Mouse (Mus musculus): ENCODE data around the gene Orm3. TPM values are rescaled to one million over a fixed set of nuclear protein-coding genes. Genes with fewer than 3 reads are reported as not detected.
A peak's percentile ranks its signal among the peaks of the same experiment; 100 is the strongest.
"Not testable (repeated sequence)": the region's sequence is repeated elsewhere in the genome, so short reads cannot be mapped to it uniquely, and the experiment has no call there.

Gene Orm3
- polyA plus RNA-seq, 1 experiment from 2014 or later = not detected

GRCm38 (mm10) chr4:63316076-63316746 is 39.8 kb upstream of the Orm3 start:
- Histone ChIP-seq H3K9me3 (replicated peaks; ENCODE audit: low read length) (no peaks in the 10 kb centered on the region), H3K4me3 (replicated peaks; ENCODE audit: low read depth, low read length) (no peak overlapping the region), H3K4me1 (replicated peaks; ENCODE audit: insufficient read depth, low read length) (no peaks in the 10 kb centered on the region), H3K4me2 (ENCODE audit: low read length) (no peak overlapping the region), H3K27me3 (ENCODE audit: insufficient read depth, low read length) (no peaks in the 10 kb centered on the region), H3K27ac (no peak overlapping the region), H3K9ac (ENCODE audit: low read depth, low read length) (no peak overlapping the region), H3K36me3 (ENCODE audit: insufficient read depth, low read length) (0 out of 2 replicates have a peak, but pooled peaks cover 5% of the 10 kb centered on the region)
- 58% methylated on average over 9 of the region's 9 CpGs for WGBS
- DNase-seq (ENCODE audit: low spot score) (peak; percentile 11), ATAC-seq (replicated peaks; ENCODE audit: low FRiP score, low read depth) (peak; percentile 48; the same call in 1 of the 2 replicates)
- TF ChIP-seq CTCF (IDR thresholded peaks at IDR 0.05; ENCODE audit: low read depth) = no peak

GRCm38 (mm10) chr4:63319566-63319965 is 36.4 kb upstream of the Orm3 start:
- 31% methylated on average over 3 of the region's 3 CpGs for WGBS
- H3K9ac ChIP-seq (ENCODE audit: low read depth, low read length); H3K4me3 ChIP-seq (replicated peaks; ENCODE audit: low read depth, low read length); H3K27ac ChIP-seq; H3K4me1 ChIP-seq (replicated peaks; ENCODE audit: insufficient read depth, low read length); H3K9me3 ChIP-seq (replicated peaks; ENCODE audit: low read length); H3K27me3 ChIP-seq (ENCODE audit: insufficient read depth, low read length); ATAC-seq (replicated peaks; ENCODE audit: low FRiP score, low read depth); H3K4me2 ChIP-seq (ENCODE audit: low read length): not testable (repeated sequence)
- peak; percentile 80 for DNase-seq (ENCODE audit: low spot score)
- H3K36me3 ChIP-seq (ENCODE audit: insufficient read depth, low read length) = peaks cover 18% of the 10 kb centered on the region; the same call in 1 of the 2 replicates
- TF ChIP-seq CTCF (IDR thresholded peaks at IDR 0.05; ENCODE audit: low read depth) = peak; percentile 79

- Histone ChIP-seq H3K36me3 (ENCODE audit: insufficient read depth, low read length) (peaks cover 21% of the 10 kb centered on the region; the same call in 1 of the 2 replicates), H3K4me2 (ENCODE audit: low read length) (no peak overlapping the region), H3K4me1 (replicated peaks; ENCODE audit: insufficient read depth, low read length) (no peaks in the 10 kb centered on the region), H3K9ac (ENCODE audit: low read depth, low read length) (no peak overlapping the region), H3K27me3 (ENCODE audit: insufficient read depth, low read length) (no peaks in the 10 kb centered on the region), H3K27ac (no peak overlapping the region), H3K4me3 (replicated peaks; ENCODE audit: low read depth, low read length) (no peak overlapping the region), H3K9me3 (replicated peaks; ENCODE audit: low read length) (no peaks in the 10 kb centered on the region)
- peak; percentile 73 for ATAC-seq (replicated peaks; ENCODE audit: low FRiP score, low read depth)
- DNase-seq (ENCODE audit: low spot score) = no peak
- TF ChIP-seq CTCF (IDR thresholded peaks at IDR 0.05; ENCODE audit: low read depth) = no peak
- WGBS = 89% methylated on average over 8 of the region's 8 CpGs
These were observed 32.6 kb upstream of the Orm3 start for GRCm38 (mm10) chr4:63323275-63323815.

- TF ChIP-seq CTCF (IDR thresholded peaks at IDR 0.05; ENCODE audit: low read depth) = no peak
- H3K36me3 ChIP-seq (ENCODE audit: insufficient read depth, low read length) = peaks cover 7% of the 10 kb centered on the region; the same call in 1 of the 2 replicates
- no peak for ATAC-seq (replicated peaks; ENCODE audit: low FRiP score, low read depth)
- no peaks in the 10 kb centered on the region for H3K4me1 ChIP-seq (replicated peaks; ENCODE audit: insufficient read depth, low read length)
- no peaks in the 10 kb centered on the region for H3K27me3 ChIP-seq (ENCODE audit: insufficient read depth, low read length)
- 96% methylated on average over 4 of the region's 4 CpGs for WGBS
- no peak overlapping the region for H3K9ac ChIP-seq (ENCODE audit: low read depth, low read length)
- no peak overlapping the region for H3K27ac ChIP-seq
- no peak overlapping the region for H3K4me3 ChIP-seq (replicated peaks; ENCODE audit: low read depth, low read length)
- no peak overlapping the region for H3K4me2 ChIP-seq (ENCODE audit: low read length)
- H3K9me3 ChIP-seq (replicated peaks; ENCODE audit: low read length) = no peaks in the 10 kb centered on the region
- no peak for DNase-seq (ENCODE audit: low spot score)
These were observed 22.6 kb upstream of the Orm3 start for GRCm38 (mm10) chr4:63333403-63333802.

- DNase-seq (ENCODE audit: low spot score) (no peak), ATAC-seq (replicated peaks; ENCODE audit: low FRiP score, low read depth) (no peak)
- WGBS = 65% methylated on average over 3 of the region's 3 CpGs
- H3K36me3 ChIP-seq (ENCODE audit: insufficient read depth, low read length) = no peaks in the 10 kb centered on the region
- no peak overlapping the region for H3K9ac ChIP-seq (ENCODE audit: low read depth, low read length)
- H3K27me3 ChIP-seq (ENCODE audit: insufficient read depth, low read length) = no peaks in the 10 kb centered on the region
- no peak overlapping the region for H3K4me3 ChIP-seq (replicated peaks; ENCODE audit: low read depth, low read length)
- H3K27ac ChIP-seq = no peak overlapping the region
- no peak for TF ChIP-seq CTCF (IDR thresholded peaks at IDR 0.05; ENCODE audit: low read depth)
- no peaks in the 10 kb centered on the region for H3K4me1 ChIP-seq (replicated peaks; ENCODE audit: insufficient read depth, low read length)
- no peak overlapping the region for H3K4me2 ChIP-seq (ENCODE audit: low read length)
- H3K9me3 ChIP-seq (replicated peaks; ENCODE audit: low read length) = no peaks in the 10 kb centered on the region
These were observed 17.4 kb upstream of the Orm3 start for GRCm38 (mm10) chr4:63338414-63339076.

GRCm38 (mm10) chr4:63342491-63342890 is 13.5 kb upstream of the Orm3 start:
- Histone ChIP-seq H3K4me1 (replicated peaks; ENCODE audit: insufficient read depth, low read length) (no peaks in the 10 kb centered on the region), H3K9ac (ENCODE audit: low read depth, low read length) (no peak overlapping the region), H3K4me2 (ENCODE audit: low read length) (no peak overlapping the region), H3K36me3 (ENCODE audit: insufficient read depth, low read length) (no peaks in the 10 kb centered on the region), H3K9me3 (replicated peaks; ENCODE audit: low read length) (no peaks in the 10 kb centered on the region), H3K27me3 (ENCODE audit: insufficient read depth, low read length) (no peaks in the 10 kb centered on the region), H3K27ac (no peak overlapping the region), H3K4me3 (replicated peaks; ENCODE audit: low read depth, low read length) (no peak overlapping the region)
- 54% methylated on average over 4 of the region's 4 CpGs for WGBS
- no peak for DNase-seq (ENCODE audit: low spot score)
- no peak for TF ChIP-seq CTCF (IDR thresholded peaks at IDR 0.05; ENCODE audit: low read depth)
- no peak for ATAC-seq (replicated peaks; ENCODE audit: low FRiP score, low read depth)

Measured in kidney, postnatal 0 days (tissue).